Mouse (Mus musculus) CD4-positive helper T cell, adult 2 months (primary cell): ENCODE measurements around the gene Atpif1.
"Not testable (repeated sequence)": the region's sequence is repeated elsewhere in the genome, so short reads cannot be mapped to it uniquely, and the experiment has no call there.

Experiments
- DNase-seq: peaks from one replicate; pipeline ENCODE4 v3.0.0-alpha.2; 2012; ENCODE audit warnings: low read depth, missing footprints, low spot score

Gene Atpif1

GRCm38 (mm10) chr4:132492178-132493060 lies 41.0 kb downstream of the Atpif1 start:
- no peak for DNase-seq

- no peak for DNase-seq
Observed at GRCm38 (mm10) chr4:132491748-132492147, 41.7 kb downstream of the Atpif1 start.

GRCm38 (mm10) chr4:132491057-132491456 lies 42.4 kb downstream of the Atpif1 start:
- DNase-seq: no peak

DNA sequence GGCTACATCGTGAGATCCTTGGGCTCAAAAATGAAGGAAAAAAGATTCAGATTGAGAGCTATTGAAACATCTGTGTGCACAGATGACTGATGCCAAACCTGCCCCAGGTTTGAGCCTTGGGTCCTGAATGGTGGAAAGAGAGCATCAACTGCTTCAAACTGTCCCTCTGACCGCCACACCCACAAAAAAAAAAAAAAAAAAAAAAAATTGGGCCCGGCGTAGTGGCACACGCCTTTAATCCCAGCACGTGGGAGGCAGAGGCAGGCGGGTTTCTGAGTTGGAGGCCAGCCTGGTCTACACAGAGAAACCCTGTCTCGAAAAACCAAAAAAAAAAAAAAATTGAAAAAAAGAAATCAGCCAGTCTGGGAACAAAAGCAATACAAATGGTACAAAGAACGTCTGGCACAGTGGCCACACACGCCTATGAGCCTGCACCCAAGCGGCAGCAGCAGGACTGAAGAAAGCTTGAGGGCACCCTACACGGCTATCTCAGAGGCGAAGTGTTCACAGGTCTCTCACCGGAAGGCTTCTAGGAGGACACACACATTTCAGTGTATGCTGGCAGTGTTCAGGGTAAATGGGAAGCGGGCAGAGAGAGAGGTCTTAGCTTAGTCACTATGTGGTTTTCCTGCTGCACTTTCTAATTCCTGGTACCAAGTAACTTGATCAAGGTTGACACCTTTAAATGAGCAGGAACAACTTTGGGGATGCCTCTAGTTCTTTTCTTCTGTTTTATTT lies 43.0 kb downstream of the Atpif1 start:
- no peak for DNase-seq

DNA sequence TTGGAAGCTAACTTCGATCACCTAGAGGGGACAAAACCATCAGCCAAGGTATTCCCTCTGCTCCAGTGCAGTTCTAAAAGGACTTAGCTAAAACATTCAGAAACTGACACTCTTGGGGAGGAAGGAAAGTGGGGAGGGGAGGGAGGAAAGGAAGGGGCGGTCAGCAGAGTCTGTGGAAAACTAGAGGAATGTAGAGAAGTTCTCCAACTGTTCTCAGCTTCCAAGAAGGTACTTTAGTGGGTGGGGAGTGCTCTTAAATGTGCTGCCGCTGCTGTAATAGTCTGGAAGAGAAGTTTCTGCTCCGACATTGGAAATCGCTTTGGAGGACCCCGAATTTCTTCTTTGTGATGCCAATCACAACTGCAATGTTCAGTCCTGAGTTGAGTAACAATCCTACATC lies 44.5 kb downstream of the Atpif1 start:
- no peak for DNase-seq

GRCm38 (mm10) chr4:132488521-132488920 lies 44.9 kb downstream of the Atpif1 start:
- DNase-seq: no peak

- DNase-seq: no peak
Observed at GRCm38 (mm10) chr4:132484820-132485219, 48.6 kb downstream of the Atpif1 start.

GRCm38 (mm10) chr4:132484231-132484630 lies 49.2 kb downstream of the Atpif1 start:
- DNase-seq: no peak

DNA sequence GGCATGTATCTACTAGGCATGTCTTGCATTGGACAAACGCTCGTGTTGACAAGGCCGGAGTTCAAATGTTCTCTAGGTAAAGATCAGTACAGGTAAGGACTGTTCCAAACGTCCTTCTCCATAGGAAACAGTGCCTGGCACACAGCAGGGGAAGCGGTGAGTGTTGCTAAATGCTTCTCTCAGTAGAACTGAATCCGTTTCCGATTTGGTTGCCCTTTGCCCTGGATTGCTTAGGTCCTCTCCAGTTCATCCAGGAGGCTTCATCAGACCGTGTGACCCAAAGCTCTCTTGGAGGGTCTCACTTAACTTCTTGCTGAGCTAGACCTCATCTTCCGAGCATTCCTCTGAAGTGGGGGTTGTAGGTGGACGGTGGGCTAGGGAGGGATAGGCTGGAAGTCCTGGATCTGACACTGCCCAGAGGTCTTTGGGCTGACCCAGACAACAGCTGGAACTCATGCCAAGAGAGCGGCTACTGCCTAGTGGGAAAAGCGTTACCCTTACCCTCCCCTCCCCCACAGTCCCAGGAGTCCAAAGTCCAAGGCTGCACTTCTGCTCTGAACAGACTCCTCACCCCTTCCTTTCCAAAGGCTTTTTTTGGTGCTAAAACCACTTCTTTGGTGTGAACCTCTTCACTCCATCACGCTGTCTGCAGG lies 50.4 kb downstream of the Atpif1 start:
- DNase-seq: no peak

DNA sequence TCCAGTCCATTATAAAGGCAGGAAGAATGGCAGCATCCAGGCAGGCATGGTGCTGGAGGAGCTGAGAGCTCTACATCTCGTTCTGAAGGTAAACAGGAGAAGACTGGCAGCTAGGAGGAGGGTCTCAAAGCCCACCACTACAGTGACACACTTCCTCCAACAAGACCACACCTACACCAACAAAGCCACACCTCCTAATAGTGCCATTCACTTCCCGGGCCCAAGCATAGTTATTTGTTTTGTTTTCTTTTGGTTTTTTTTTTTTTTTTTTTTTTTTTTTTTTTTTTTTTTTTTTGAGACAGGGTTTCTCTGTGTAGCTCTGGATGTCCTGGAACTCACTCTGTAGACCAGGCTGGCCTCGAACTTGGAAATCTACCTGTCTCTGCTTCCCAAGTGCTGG lies 51.4 kb downstream of the Atpif1 start:
- DNase-seq: not testable (repeated sequence)
